Mouse (Mus musculus) heart, postnatal 0 days (tissue): ENCODE data around the gene Alg14.

Experiments
- CTCF ChIP-seq: IDR thresholded peaks from 2 replicates; pipeline ENCODE4 v1.5.1; 2016; ENCODE audit warnings: antibody characterized with exemption, control low read depth, low read depth
- EP300 ChIP-seq: IDR thresholded peaks from 2 replicates; pipeline ENCODE4 v1.6.1; 2016; ENCODE audit warnings: antibody characterized with exemption, low read depth

DNA sequence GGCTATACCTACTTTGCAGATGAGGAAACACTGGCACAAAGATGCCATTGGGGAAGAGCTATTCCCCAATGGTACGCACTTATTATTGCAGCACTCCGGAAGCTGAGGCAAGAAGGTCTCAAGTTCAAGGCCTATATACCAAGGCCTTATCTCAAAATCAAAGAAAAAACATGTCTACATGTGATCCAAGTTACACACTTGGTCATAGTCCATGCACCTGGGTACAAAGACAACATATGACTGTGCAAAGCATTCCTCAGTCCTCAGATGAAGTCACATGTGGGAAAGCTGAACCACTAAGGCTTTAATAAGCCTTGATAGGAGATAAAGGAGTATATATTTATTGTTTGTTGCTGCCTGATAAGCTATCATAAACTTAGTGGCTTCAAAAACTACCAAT lies 17.6 kb upstream of the Alg14 start:
- TF ChIP-seq CTCF (no peak), EP300 (no peak)
